Mouse (Mus musculus) urinary bladder, adult 18-20 months (tissue): ENCODE data around the gene Gm10521.
"Not testable (repeated sequence)": the region's sequence is repeated elsewhere in the genome, so short reads cannot be mapped to it uniquely, and the experiment has no call there.

Experiments used
- DNase-seq, 2 experiments: peaks; one replicate each; pipeline ENCODE4 v3.0.0; 2022; ENCODE audit warnings: low spot score in 2 of 2, mixed read lengths in 2 of 2

Gene Gm10521

DNA sequence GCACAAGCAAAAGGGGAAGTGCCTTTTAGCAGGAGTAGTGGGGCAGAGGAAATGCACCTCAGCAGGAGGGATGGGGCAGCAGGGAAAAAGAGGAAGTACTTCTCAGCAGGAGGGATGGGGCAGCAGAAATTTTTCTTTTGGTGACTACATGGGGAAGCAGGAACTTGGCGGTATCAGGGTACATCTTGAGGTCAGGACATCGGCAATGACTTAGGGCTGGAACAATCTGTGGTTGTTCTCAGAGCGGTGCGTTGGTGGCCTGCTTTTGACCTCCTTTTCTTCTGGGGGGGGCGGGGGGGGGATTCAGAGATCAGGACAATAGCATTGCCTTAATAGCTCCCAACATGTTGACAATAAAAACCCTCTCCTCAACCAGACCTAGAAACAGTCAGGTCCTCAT is at the start of gene Gm10521:
TSS of gene Gm10521 (plus strand) at position 301 of the 400 bp plus-strand sequence.
- not testable (repeated sequence) for DNase-seq

DNA sequence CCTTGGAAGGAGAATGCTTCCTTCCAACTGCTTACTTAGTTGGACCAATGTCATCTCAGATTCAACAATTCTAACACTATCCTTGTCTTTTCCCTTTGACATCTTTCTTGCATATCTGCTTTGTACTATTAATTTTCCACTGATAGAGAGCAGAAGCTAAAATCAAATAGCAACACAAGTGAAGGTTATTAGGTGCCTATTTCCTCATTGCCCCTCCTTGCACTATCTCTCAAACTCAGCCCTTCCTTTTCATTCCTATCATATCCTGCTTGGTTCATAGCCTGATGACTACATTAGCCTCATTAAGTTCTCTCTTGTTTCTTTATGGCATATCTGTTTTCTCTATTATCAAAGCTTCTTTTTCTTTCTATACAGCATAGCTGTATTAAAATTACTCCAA is 47.3 kb upstream of the Gm10521 start:
- DNase-seq = no peak

GRCm38 (mm10) chr1:171848757-171849156 is 46.7 kb upstream of the Gm10521 start:
- DNase-seq = no peak

DNA sequence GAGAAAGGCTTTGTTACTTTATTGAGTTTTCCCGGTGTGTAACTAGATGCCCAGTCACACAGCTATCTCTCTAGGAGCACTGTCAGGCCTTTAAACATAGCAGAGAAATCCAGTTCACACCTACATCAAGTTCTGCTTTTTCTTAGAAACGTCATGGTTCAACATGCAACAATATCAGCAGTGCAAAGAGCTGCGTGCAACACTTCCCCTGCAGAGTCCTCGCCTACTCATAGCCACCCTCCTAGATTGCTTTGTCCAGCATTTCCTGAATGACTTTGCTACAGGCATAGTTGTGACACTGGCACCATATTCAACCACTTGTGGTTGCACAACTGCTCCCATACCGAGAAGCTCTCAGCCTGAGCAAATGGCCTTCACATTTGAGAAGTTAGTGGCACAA is 46.0 kb upstream of the Gm10521 start:
- no peak for DNase-seq

DNA sequence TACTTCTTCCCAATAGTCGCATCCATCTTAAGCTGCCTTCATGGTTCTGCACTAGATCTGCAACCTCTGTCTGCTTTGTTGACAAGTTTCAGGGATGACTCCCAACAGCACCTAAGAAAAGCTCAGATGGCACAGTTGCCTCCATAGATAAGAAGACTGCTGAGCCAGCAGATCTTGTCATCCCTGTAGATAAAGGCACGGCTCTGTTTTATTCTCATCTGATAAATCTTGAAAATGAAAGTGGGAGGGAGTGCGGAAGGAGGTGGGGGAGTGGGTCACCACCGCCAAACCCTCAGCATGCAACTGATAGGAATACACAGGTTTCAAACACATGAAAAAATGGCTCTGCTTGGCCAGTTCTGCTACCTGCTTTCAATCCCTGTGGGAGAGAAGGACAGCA is 30.0 kb upstream of the Gm10521 start:
- DNase-seq = no peak

GRCm38 (mm10) chr1:171886989-171887388 is 8.5 kb upstream of the Gm10521 start:
- no peak for DNase-seq

GRCm38 (mm10) chr1:171904011-171904410 is 8.5 kb downstream of the Gm10521 start:
- DNase-seq = no peak

DNA sequence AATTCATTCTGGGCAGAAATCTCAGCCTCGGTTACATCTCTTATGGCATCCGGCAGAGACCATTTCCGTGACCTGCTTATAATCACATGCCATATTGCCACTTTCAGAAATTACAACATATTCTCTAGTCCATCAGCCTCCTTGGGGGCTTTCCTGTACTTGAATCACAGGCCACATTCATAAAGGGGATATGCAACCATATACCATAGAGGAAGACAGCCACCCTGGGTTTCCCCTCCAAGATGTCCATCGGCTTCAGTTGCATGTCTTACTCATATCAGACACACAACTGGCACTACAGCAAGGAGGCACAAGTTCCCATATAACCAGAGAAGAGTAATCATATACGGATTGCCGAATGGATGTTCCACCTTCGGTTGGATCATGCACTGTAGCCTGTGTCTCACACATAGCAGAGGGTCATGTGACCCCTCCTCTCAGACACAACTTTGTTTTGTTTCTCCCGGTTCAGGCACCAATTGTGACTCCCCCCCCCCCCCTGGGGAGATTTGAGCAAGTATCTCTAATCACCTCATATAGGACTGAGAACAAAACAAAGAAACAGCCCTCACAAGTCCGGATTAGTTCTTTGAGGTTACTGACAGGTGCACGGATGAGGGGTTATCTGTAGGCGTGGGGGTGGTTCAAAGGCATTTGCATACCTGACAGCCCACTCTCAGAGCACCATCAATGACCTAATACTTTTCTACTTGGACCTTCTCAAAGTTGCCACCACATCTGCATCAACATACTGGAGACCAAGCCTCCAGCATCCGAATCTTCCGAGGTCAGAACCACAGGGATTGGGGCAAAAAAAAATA is 20.4 kb downstream of the Gm10521 start:
- DNase-seq = no peak

- DNase-seq = no peak
Measured at GRCm38 (mm10) chr1:171917305-171918039, 22.0 kb downstream of the Gm10521 start, which contains the start of gene Slamf6. TSS of gene Slamf6 (plus strand) at chr1:171917515.

DNA sequence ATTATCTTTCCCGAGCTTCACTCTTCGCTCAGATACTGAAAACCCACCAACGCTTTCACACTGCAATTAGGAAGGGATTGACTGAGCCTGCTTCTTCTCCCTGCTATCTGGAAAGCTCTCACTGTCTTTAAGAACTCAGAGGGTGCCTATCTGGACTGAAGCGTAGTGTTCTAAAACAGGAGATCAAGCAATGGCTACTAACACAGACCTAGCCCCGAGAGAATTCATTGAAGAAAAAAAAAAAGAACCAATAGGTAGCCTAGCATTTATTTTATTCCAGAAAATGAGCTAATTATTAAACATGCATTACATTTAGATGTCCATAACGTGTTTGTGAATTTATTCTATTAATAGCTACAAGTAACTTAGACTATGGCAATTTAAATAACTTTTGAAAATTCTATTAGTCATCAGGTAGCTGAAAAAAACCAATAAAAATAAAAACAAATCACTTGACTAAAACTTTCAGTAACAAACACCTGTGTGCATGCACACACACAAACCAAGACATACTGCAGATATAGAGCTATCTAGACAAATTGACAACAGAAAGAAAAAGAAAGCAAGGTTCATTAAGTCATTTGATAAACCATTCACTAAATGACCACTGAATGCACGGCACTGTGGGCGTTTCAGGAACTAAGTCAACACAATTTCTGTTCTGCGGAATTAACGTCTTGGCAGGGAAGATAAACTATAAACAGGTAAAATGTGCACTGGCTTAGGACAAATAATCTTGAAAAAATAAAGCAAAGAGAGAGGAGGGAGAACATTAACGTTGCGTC is 22.9 kb downstream of the Gm10521 start:
- no peak for DNase-seq

GRCm38 (mm10) chr1:171919193-171919592 is 23.7 kb downstream of the Gm10521 start:
- DNase-seq = no peak

DNA sequence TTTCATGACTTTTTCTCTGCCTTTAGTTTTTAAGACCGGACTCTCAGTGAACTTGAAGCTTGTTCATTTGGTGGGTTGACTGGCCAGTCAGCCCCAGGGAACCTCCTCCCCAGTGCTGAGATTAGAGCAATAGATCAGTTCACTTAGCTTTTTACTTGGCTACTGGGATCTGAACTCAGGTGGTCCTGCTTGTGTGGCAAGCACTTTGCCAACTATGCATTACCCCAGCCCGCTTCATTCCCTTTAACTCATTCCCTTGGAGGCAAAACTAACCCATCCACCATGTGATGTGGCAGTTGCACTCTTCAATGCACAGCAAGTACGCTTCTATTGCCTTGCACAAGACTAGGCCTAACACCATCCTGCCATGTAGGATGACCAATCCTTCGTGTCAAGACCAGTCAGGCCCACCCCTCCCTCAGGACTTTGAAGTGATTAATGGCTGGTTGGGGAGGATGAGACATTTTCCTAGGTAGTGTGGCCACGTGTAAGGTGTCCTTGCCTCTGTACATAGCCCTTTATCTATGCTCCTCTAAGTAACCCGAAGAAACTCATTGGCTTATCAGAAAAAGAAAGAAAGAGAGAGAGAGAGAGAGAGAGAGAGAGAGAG is 24.5 kb downstream of the Gm10521 start:
- no peak for DNase-seq

DNA sequence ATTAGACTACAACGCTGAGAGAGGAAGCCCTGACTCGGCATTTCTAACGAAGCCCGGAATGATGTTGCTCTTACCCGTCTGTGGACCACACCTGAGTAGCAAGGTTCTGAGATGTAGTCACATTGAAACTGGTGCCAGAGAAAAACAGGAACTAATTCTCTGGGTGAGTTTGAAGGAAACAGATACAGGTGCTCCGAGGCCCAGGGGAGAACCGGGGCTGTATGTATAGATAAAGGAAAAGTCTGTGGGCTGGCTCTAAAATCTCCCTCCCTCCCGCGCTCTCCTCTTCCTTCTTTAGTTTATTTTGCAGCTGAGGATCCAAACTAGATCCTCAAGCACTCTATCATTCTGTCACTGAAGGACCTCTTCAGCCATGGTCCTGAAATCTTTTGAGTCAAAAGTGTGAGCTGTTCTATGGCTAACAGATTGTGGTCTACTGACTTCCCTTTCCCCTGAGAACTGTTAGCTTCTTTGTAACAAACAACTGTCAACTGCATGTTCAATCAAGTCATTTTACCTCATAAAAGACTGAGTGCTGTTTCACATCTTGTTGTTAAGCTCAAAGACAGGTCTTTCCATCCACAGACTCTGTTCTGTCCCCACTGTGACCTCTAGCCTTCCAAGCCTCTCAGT is 25.6 kb downstream of the Gm10521 start:
- no peak for DNase-seq

DNA sequence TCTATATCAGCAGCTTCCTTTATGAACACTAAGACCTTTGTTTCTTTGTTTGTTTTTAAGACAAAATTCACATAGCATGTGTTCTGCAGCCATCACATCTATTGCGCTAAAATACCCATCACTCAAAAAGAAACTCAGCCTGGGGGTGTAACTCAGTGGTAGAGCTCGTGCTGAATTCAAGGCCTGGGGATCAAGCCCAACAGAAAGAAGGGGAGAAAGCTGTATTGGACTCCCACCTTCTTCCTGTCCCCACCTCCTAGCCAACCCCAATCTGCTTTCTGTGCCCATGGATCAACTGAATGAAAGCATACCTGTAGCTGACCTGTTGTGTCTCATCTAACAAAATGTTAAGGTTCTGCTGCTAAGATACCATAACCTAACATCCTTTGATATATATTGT is 26.2 kb downstream of the Gm10521 start:
- DNase-seq = no peak

DNA sequence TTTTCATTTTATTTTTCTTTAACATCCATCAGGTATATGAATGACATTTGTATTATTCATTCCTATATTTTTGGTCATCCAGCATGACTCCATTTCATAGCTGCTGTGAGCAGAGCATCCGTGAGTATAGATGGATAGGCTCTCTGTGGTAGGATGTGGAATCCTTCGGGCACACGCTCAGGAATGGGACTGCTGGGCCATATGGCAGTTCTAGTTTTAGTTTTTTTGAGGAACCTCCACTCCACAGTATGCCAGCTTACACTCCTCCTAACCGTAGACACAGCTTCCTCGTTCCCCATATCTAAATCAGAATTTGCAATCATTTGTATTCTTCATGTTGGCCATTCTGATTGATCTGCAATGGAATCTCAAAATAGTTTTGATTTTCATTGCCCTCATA is 27.4 kb downstream of the Gm10521 start:
- DNase-seq = no peak

DNA sequence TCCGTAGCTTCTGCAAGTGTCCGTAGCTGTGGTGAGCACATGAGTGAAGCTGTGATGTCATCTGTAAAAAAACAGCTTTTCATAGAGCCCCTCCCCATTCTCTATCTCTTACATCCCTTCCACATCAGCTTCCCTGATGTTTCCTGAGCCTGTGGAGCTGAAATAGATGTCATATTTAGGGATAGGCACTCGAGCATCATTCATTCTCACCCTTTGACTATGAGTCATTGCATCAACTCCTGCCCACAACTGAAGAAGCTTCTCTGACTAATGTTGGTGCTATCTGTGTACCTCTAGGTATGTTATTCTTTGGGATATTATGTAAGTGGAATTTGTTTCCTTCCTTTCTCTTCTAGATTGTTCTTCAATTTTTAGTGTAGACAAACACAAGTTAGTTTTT is 29.4 kb downstream of the Gm10521 start:
- DNase-seq = no peak

DNA sequence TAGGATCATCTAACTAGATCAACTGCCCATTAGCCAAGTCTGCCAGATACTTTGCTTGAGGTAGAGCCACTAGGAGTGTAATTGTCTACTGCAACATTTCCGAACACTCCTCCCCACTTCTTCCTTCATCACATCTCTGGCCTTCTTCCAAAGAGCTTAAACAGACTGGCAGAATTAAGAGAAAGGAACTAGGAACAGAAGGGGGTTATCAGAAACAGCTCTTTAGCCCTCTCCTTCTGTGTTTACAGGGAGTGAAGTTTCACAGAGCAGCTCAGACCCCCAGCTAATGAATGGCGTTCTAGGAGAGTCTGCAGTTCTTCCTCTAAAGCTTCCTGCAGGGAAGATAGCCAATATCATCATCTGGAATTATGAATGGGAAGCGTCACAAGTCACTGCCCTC is 38.4 kb downstream of the Gm10521 start:
- DNase-seq = no peak

- DNase-seq = no peak
Measured at GRCm38 (mm10) chr1:171938952-171939948, 43.8 kb downstream of the Gm10521 start.

DNA sequence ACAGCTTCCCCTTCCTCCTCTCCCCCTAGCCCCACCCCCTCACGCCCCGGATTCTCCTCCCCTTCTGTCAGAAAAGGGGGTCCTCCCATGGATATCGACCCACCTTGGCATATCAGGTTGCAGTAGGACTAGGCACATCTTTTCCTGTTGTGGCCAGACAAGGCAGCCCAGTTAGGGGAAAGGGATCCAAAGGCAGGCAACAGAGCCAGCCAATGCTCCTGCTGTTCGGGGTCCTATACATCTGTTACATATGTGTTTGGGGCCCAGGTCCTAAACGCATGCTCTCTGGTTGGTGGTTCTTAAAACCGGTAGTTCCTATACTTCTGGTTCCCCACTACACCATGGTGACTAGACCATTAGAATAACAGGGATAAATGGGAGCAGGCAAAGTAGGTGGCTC is 45.2 kb downstream of the Gm10521 start:
- DNase-seq = no peak

- DNase-seq = no peak
Measured at GRCm38 (mm10) chr1:171946447-171946995, 51.1 kb downstream of the Gm10521 start.
